ENCODE assay signal across 9 mouse cellular contexts in genomic region chr3:107887674-107888495, GRCm38 (mm10). TPM values are rescaled to one million over a fixed set of nuclear protein-coding genes. Genes with fewer than 3 reads are reported as not detected.
DNase-seq lines count a peak whose midpoint lies in the region; ATAC-seq and TF ChIP-seq lines count a peak whose summit lies in the region.
"Had no signal": no experiment of that assay in that cellular context is flagged by ENCODE, and none has a peak within 500 bp of the region (broad histone marks: within the 10 kb centered on the region; RNA-seq: fewer than 3 reads in every experiment).

No protein-coding gene starts in this region.

- 0 out of 2 replicates have a peak, but pooled peaks cover 3% of the 10 kb centered on the region for H3K36me3 ChIP-seq in hindbrain, embryonic 12.5 days
- peaks cover 6% of the 10 kb centered on the region; the same call in 1 of the 2 replicates for H3K36me3 ChIP-seq in hindbrain, embryonic 10.5 days
- H3K36me3 ChIP-seq in forebrain, postnatal 0 days (ENCODE audit: insufficient read depth), result no peaks in the 10 kb centered on the region

- WGBS in hindbrain, embryonic 12.5 days, result 83% methylated on average over 9 of the region's 9 CpGs
- 88% methylated on average over 9 of the region's 9 CpGs for WGBS in hindbrain, embryonic 10.5 days
- WGBS in forebrain, postnatal 0 days, result 54% methylated on average over 9 of the region's 9 CpGs

- no peak for TF ChIP-seq CTCF in forebrain, postnatal 0 days (IDR thresholded peaks at IDR 0.05; ENCODE audit: low read depth)
- peak; percentile 49 for TF ChIP-seq CTCF in layer of hippocampus, adult 2 months (conservative IDR thresholded peaks at IDR 0.05)

- peak; percentile 58; the same call in 1 of the 2 replicates for ATAC-seq in hindbrain, embryonic 12.5 days (ENCODE audit: low FRiP score)
- ATAC-seq in forebrain, postnatal 0 days, result peak; percentile 100
- no peak for ATAC-seq in erythroid progenitor cell, adult 5-6 weeks (replicated peaks; ENCODE audit: low FRiP score, poor library complexity, severe bottlenecking)

- H3K27ac ChIP-seq in hindbrain, embryonic 12.5 days, result no peak overlapping the region
- no peak overlapping the region for H3K27ac ChIP-seq in hindbrain, embryonic 10.5 days
- H3K27ac ChIP-seq in forebrain, postnatal 0 days (ENCODE audit: low read depth, low read length), result peak overlapping the region; percentile 64; the same call in 1 of the 2 replicates
- H3K27ac ChIP-seq in layer of hippocampus, adult 2 months, result peak overlapping the region; percentile 93

- no peak overlapping the region for H3K4me3 ChIP-seq in hindbrain, embryonic 12.5 days
- no peak overlapping the region for H3K4me3 ChIP-seq in hindbrain, embryonic 10.5 days
- no peak overlapping the region for H3K4me3 ChIP-seq in forebrain, postnatal 0 days (ENCODE audit: low read depth, low read length)
- no peak overlapping the region for H3K4me3 ChIP-seq in layer of hippocampus, adult 2 months

- no peak overlapping the region for H3K4me2 ChIP-seq in hindbrain, embryonic 12.5 days (replicated peaks)
- no peak overlapping the region for H3K4me2 ChIP-seq in forebrain, postnatal 0 days (ENCODE audit: low read depth)

- H3K9me3 ChIP-seq in hindbrain, embryonic 12.5 days (replicated peaks), result no peaks in the 10 kb centered on the region
- no peaks in the 10 kb centered on the region for H3K9me3 ChIP-seq in hindbrain, embryonic 10.5 days
- H3K9me3 ChIP-seq in forebrain, postnatal 0 days (ENCODE audit: low read length), result no peaks in the 10 kb centered on the region

- H3K4me1 ChIP-seq in hindbrain, embryonic 12.5 days, result no peaks in the 10 kb centered on the region
- H3K4me1 ChIP-seq in hindbrain, embryonic 10.5 days (replicated peaks), result 0 out of 2 replicates have a peak, but pooled peaks cover 2% of the 10 kb centered on the region
- no peaks in the 10 kb centered on the region for H3K4me1 ChIP-seq in forebrain, postnatal 0 days (ENCODE audit: insufficient read depth)

- H3K9ac ChIP-seq in hindbrain, embryonic 12.5 days, result no peak overlapping the region
- no peak overlapping the region for H3K9ac ChIP-seq in forebrain, postnatal 0 days

- DNase-seq in hindbrain, embryonic 10.5 days (ENCODE audit: low spot score), result no peak
- DNase-seq in forebrain, postnatal 0 days, result peak; percentile 77
- peak; percentile 67 to 86 for DNase-seq in layer of hippocampus, adult 2 months (ENCODE audit: low spot score in 2 of 2)
- peak; percentile 32 to 66 for DNase-seq in right cerebral cortex, adult 2 months (ENCODE audit: low spot score in 2 of 2)
- no peak for DNase-seq in kidney, adult 8-10 months
- no peak for DNase-seq in thymus, postnatal 10 days (ENCODE audit: low spot score in 2 of 2)

- H3K27me3 ChIP-seq in hindbrain, embryonic 12.5 days, result no peaks in the 10 kb centered on the region
- H3K27me3 ChIP-seq in hindbrain, embryonic 10.5 days (ENCODE audit: insufficient read depth, poor library complexity, severe bottlenecking), result no peaks in the 10 kb centered on the region
- no peaks in the 10 kb centered on the region for H3K27me3 ChIP-seq in forebrain, postnatal 0 days (ENCODE audit: insufficient read depth, low read length)

RNA-seq across cellular contexts. Expression of gene Gstm5, which starts 7.7 kb away (rescaled TPM):
- polyA plus RNA-seq in hindbrain, embryonic 12.5 days (2016; fragmentation: Nextera tagmentation; extraction: Ambion mirVana), result 203 and 230 TPM in 2 replicates
- 219 and 233 TPM in 2 replicates for polyA plus RNA-seq in hindbrain, embryonic 10.5 days (2016; fragmentation: Nextera tagmentation; extraction: Ambion mirVana)
- 141 and 164 TPM in 2 replicates for total RNA-seq in forebrain, postnatal 0 days (2014; rRNA removed)
- 250 and 273 TPM in 2 replicates for polyA plus RNA-seq in forebrain, postnatal 0 days (2015; fragmentation: Nextera tagmentation; extraction: Ambion mirVana)
- total RNA-seq in layer of hippocampus, adult 2 months (2021), result 100 to 1,000 TPM; 282 to 304 TPM
- 49.4 and 80.1 TPM in 2 replicates for total RNA-seq in erythroid progenitor cell, adult 5-6 weeks (2015; ENCODE audit: low replicate concordance)
- 50.7 and 54.8 TPM in 2 replicates for total RNA-seq in erythroid progenitor cell, adult 5-6 weeks (2017; ENCODE audit: low replicate concordance)

RNA-seq across cellular contexts. Expression of gene Eps8l3, which starts 10.9 kb away (rescaled TPM):
- polyA plus RNA-seq in hindbrain, embryonic 12.5 days (2016; fragmentation: Nextera tagmentation; extraction: Ambion mirVana), result not detected in 2 replicates
- polyA plus RNA-seq in hindbrain, embryonic 10.5 days (2016; fragmentation: Nextera tagmentation; extraction: Ambion mirVana), result not detected in 2 replicates
- not detected in 2 replicates for total RNA-seq in forebrain, postnatal 0 days (2014; rRNA removed)
- polyA plus RNA-seq in forebrain, postnatal 0 days (2015; fragmentation: Nextera tagmentation; extraction: Ambion mirVana), result not detected in 2 replicates
- not detected for total RNA-seq in layer of hippocampus, adult 2 months (2021)
- not detected in 2 replicates for total RNA-seq in erythroid progenitor cell, adult 5-6 weeks (2015; ENCODE audit: low replicate concordance)
- total RNA-seq in erythroid progenitor cell, adult 5-6 weeks (2017; ENCODE audit: low replicate concordance), result not detected in 2 replicates
- total RNA-seq: hematopoietic stem cell, adult 5-6 weeks had no signal

RNA-seq across cellular contexts. Expression of gene Gstm7, which starts 43.7 kb away (rescaled TPM):
- polyA plus RNA-seq in hindbrain, embryonic 12.5 days (2016; fragmentation: Nextera tagmentation; extraction: Ambion mirVana), result 71.9 and 73.7 TPM in 2 replicates
- polyA plus RNA-seq in hindbrain, embryonic 10.5 days (2016; fragmentation: Nextera tagmentation; extraction: Ambion mirVana), result 19.3 and 49.5 TPM in 2 replicates
- total RNA-seq in forebrain, postnatal 0 days (2014; rRNA removed), result 32.2 and 38.9 TPM in 2 replicates
- 42.4 and 44.8 TPM in 2 replicates for polyA plus RNA-seq in forebrain, postnatal 0 days (2015; fragmentation: Nextera tagmentation; extraction: Ambion mirVana)
- total RNA-seq in layer of hippocampus, adult 2 months (2021), result 100 to 1,000 TPM; 173 to 177 TPM
- not detected in 2 replicates for total RNA-seq in erythroid progenitor cell, adult 5-6 weeks (2015; ENCODE audit: low replicate concordance)
- not detected in 2 replicates for total RNA-seq in erythroid progenitor cell, adult 5-6 weeks (2017; ENCODE audit: low replicate concordance)

RNA-seq across cellular contexts. Expression of gene Gstm6, which starts 55.7 kb away (rescaled TPM):
- polyA plus RNA-seq in hindbrain, embryonic 12.5 days (2016; fragmentation: Nextera tagmentation; extraction: Ambion mirVana), result 6.2 and 7.9 TPM in 2 replicates
- 10.8 and 10.9 TPM in 2 replicates for polyA plus RNA-seq in hindbrain, embryonic 10.5 days (2016; fragmentation: Nextera tagmentation; extraction: Ambion mirVana)
- total RNA-seq in forebrain, postnatal 0 days (2014; rRNA removed), result 12.5 and 20.7 TPM in 2 replicates
- 12.5 and 20.0 TPM in 2 replicates for polyA plus RNA-seq in forebrain, postnatal 0 days (2015; fragmentation: Nextera tagmentation; extraction: Ambion mirVana)
- 10 to 100 TPM; 16.6 to 19.5 TPM for total RNA-seq in layer of hippocampus, adult 2 months (2021)
- total RNA-seq in erythroid progenitor cell, adult 5-6 weeks (2015; ENCODE audit: low replicate concordance), result not detected in 2 replicates
- total RNA-seq in erythroid progenitor cell, adult 5-6 weeks (2017; ENCODE audit: low replicate concordance), result not detected in 2 replicates
- total RNA-seq: hematopoietic stem cell, adult 5-6 weeks had no signal

Comparison
In these comparisons a context has a peak if more than half of its experiments do, and no peak if none do; other contexts are left out.
1. H3K27ac ChIP-seq: peak in forebrain, postnatal 0 days (single experiment) and layer of hippocampus, adult 2 months (single experiment); none in hindbrain, embryonic 12.5 days (single experiment) and hindbrain, embryonic 10.5 days (single experiment).
2. DNase-seq: peak in forebrain, postnatal 0 days (single experiment), layer of hippocampus, adult 2 months (2 of 2) and right cerebral cortex, adult 2 months (2 of 2); none in hindbrain, embryonic 10.5 days (single experiment), kidney, adult 8-10 months (0 of 2) and thymus, postnatal 10 days (0 of 2).
3. RNA of gene Gstm7, which starts 43.7 kb away (total RNA-seq): 173 to 177 TPM in layer of hippocampus, adult 2 months and 32.2 to 38.9 TPM in forebrain, postnatal 0 days; not detected in erythroid progenitor cell, adult 5-6 weeks; every median in the first group is over 10 times any median in the second.